Mouse (Mus musculus) testis, adult 2 months (tissue): ENCODE data around the gene Ogdh.

Source experiments
- CTCF ChIP-seq: fragments of 200-500 bp; IDR thresholded peaks from 2 replicates; pipeline ENCODE4 v1.5.1; 2012; ENCODE audit warnings: low read depth, mild to moderate bottlenecking, inconsistent platforms, low read length, moderate library complexity; ENCODE audit not compliant: control insufficient read depth, insufficient read depth, insufficient replicate concordance
- POLR2A ChIP-seq: fragments of 200-500 bp; IDR thresholded peaks from 2 replicates; pipeline ENCODE4 v1.6.1; 2012; ENCODE audit warnings: low read depth, mild to moderate bottlenecking, inconsistent platforms, low read length, moderate library complexity; ENCODE audit not compliant: control insufficient read depth

GRCm38 (mm10) chr11:6290138-6290537 is 1.3 kb upstream of the Ogdh start:
- TF ChIP-seq POLR2A (no peak), CTCF (no peak)
